Mouse (Mus musculus) frontal cortex, postnatal 25 days (tissue): Measurements from ENCODE around the gene Zfyve9.
"Not testable (repeated sequence)": the region's sequence is repeated elsewhere in the genome, so short reads cannot be mapped to it uniquely, and the experiment has no call there.

Experiments used
- DNase-seq, 2 experiments: peaks; one replicate each; pipeline ENCODE4 v3.0.0; 2022; ENCODE audit warnings: low spot score in 2 of 2

The Zfyve9 gene

GRCm38 (mm10) chr4:108724102-108724501 is 56.5 kb downstream of the Zfyve9 start:
- DNase-seq, result no peak

DNA sequence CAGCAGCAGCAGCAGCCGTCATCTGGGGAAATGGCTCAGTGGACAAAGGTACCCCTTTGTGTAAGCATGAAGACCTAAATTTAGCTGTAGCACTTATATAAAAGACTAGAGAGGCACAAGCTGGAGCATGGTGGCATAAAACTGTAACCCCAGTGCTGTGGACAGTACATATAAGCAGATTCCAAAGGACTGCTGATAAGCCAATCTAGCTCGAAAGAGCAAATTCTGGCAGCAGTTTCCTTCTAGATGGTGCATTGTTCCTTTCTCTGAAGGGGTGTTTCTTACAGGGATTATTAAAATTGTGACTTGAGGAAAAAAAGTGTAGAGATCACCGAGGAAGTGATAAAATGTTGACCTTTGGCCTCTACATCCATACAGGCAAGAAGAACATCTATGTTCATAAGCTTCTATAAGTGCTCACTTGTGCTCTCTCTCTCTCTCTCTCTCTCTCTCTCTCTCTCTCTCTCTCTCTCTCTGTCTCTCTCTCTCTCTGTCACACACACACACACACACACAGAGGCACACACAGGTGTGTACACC is 59.3 kb downstream of the Zfyve9 start:
- DNase-seq, result no peak

DNA sequence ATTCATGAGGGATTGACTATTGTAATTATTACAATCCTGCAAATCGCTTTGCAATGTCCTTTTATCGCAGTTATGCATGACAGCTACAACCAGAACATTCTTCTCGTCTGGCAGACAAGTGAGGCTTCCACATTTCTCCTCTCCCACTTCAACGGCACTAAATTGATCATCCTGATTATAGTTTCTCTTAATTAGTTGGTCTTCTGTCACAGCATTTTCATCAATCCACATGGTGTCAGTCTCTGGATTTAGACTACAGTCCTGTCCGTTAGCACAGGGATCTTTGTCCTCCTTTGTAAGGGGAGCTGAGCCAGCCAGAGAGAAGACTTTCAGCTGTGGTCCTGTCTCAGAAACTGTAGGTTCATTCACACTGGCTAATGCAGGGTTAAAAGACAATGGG is 61.2 kb downstream of the Zfyve9 start, which contains the start of gene 3110021N24Rik:
Gene 3110021N24Rik, plus strand, starts transcription at position 301 of the 400 bp plus-strand sequence.
- DNase-seq, result no peak

- DNase-seq, result no peak
Measured at GRCm38 (mm10) chr4:108708209-108708608, 72.4 kb downstream of the Zfyve9 start.

DNA sequence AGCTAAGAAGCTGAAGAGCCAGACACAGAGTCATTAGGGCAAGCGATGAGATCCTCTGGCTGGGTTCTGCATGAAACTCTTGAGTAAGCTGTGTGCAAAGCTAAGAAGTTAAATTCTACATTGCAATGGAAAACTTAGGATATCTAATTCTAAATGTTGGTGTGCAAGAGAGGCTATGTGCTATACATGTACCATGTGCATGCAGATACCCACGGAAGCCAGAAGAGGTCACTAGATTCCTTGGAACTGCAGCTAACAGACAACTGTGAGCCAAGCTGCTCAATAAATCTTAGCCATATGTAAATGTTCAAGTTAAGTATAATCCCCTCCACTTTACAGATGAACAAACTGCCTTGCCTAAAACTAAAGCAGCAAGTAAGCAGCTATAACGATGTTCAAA is 83.7 kb downstream of the Zfyve9 start:
- DNase-seq, result no peak

GRCm38 (mm10) chr4:108691469-108691868 is 89.1 kb downstream of the Zfyve9 start:
- no peak for DNase-seq

DNA sequence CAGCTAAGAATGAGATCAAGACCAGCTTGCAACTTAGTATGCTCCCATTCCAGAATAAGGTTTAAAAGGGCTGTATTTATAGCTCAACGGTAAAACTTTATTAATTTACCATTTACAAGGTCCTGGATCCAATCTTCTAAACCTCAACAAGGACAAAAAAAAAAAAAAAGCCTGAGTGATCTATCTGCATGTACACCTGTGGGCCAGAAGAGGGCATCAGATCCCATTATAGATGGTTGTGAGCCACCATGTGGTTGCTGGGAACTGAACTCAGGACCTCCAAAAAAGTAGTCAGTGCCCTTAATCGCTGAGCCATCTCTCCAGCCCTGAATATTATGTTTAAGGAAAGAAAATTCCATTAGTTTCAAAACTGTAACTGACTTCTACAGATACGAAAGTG is 90.1 kb downstream of the Zfyve9 start:
- DNase-seq, result no peak

GRCm38 (mm10) chr4:108687098-108687497 is 93.5 kb downstream of the Zfyve9 start:
- DNase-seq, result not testable (repeated sequence)

GRCm38 (mm10) chr4:108686156-108686555 is 94.4 kb downstream of the Zfyve9 start:
- DNase-seq, result no peak

DNA sequence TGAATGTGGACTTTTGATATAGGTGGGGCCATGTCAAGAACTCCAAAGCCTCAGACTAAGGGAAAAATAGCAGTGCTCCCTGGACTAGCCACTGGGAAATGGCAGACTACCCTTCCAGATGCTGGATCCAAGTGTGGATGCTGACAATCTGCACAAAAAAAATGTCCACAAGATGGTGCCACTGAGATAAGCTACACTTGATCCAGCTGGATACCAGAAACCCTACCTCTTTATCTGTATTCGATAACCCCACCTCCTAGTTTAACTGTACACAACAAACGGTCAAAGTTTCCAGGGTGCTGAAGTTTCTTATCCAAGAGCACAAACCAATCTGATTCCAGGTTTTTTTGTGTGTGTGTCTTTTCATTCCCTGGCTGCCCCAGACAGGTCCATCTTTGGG is 116.2 kb downstream of the Zfyve9 start:
- DNase-seq, result no peak

GRCm38 (mm10) chr4:108638752-108639151 is 141.8 kb downstream of the Zfyve9 start:
- no peak for DNase-seq

DNA sequence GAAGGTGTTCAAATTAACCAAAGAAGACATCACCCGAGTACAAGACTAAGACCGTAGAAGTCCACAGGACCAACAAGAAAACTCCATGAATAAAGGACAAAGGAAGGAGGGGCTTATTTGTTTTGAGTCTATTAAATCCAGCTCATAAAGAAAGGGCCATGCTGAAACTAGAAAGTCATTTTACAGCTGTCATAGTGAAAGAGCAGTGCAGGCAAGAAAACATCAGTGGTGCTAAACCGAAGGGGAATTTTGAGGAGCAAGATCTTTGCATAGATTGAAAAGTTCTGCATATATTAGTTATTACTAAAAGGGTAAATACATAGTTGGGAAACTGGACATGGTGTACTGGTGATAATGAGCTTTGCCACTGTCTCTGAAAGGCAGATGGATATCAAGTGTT is 142.9 kb downstream of the Zfyve9 start:
- no peak for DNase-seq

DNA sequence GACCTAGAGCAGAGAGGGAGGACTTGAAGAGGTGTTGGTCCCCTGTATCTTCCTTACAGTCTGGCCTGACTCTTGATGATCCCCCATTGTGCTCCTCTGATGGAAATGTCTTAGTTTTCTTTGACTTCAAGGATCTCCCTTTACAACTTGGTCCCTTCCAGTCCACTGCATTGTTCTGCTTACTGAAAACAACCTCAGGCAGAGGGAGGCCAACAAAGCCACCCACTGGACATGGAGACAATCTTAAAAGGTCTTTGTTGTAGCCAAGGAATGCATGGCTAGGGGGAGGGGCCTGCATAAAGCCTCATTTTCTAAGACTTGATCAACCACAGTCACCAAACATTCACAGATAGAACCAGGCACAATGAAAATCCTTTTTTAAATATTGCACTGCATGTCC is 145.5 kb downstream of the Zfyve9 start:
- no peak for DNase-seq

DNA sequence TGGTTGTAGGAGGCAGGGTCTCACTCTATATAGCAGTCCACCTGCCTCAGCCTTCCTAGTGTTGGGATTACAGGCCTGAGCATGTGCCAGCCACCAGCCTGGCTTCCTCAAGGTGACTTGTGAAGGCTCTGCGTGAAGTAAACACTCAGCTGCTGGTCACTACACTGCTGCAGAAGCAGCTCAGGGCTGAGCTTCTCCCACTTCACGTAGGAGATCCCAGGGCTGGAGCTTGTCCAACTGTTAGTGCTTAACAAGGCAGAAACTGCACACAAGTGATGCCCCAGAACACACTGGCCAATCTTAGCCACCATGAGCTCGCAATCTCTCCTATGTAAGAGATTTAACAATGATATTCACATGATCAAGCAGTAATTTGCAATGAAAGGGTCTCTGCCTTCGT is 145.9 kb downstream of the Zfyve9 start:
- DNase-seq, result no peak

DNA sequence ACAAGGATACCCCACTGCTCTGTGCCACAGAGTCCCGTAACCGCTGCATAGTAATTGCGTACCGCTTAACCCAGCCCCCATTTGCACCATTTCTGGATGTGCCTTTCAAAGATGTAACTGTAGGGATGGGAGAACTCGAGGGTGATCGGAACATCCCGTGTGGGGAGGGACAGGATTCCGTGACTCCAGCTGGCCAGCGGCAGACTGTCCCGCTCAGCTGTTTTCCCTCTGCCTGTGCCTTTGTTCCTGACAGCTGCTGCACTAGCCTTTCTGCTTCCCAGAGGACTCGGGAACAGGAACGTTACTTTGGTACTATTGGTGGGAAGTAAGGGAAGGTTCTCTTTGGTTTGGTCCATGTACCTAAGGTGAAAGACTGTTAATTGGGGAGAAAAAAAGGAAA is 146.9 kb downstream of the Zfyve9 start:
- no peak for DNase-seq

GRCm38 (mm10) chr4:108631616-108632015 is 149.0 kb downstream of the Zfyve9 start:
- DNase-seq, result no peak

DNA sequence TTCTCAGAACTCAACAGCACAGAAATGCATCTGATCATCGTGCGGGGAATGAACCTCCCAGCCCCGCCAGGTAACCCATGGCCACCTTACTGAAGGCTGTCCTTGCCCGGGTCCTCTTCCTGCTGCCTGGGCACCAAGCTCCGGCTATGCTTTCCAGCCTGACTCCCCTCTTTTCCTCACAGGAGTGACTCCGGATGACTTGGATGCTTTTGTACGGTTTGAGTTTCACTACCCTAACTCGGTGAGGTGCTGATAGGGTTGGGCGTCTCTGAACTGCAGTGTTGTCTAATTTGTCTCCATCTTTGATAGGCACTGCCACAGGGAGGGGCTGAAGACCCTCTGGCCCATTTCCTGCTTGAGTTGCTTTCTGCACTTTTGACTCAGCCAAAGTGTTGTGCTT is 150.5 kb downstream of the Zfyve9 start:
- no peak for DNase-seq

DNA sequence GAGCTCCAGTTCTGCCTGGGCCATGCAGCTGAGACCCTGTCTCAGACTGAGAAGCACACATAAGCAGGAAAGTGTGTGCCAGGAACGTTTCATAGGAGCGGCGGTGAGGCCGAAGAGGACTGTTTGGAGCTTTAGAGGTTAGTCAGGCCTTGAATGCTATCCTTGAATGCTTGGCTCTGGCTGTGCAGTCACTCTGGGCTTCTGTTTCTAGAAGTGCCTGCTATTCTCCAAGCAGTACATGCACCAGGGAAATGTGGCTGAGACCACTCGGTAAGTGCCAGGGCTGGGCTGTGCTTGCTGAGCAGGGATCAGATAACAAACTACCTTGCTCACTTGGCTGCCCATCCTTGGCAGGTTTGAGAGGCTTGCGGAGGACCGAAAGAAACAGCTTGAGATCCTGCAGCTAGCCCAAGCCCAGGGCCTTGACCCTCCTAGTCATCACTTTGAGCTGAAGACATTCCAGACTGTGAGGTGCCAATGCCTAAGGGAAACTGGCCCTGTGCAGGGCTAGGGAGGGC is 151.2 kb downstream of the Zfyve9 start:
- DNase-seq, result no peak

GRCm38 (mm10) chr4:108627066-108627465 is 153.5 kb downstream of the Zfyve9 start:
- DNase-seq, result no peak

- DNase-seq, result no peak
Measured at GRCm38 (mm10) chr4:108621504-108621903, 159.1 kb downstream of the Zfyve9 start.

DNA sequence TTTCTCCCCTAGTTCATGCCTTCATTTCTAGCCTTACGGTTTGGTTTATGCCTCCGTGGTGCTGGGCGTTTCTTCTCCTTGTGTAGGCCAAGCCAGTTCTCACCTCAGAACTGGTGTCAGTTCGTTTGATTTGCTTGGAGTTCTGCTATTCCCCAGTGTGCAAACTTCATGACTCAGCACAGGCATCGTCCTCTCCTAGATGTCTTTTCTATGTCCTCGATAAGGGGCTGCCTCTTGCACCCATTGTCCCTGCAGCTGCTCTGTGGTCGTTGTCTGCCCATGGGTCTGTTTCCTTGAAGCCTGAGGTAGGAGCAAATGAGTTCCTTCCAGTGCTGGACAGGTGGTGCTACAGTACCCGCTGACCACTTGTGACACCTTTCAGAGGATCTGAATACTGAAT is 160.1 kb downstream of the Zfyve9 start:
- DNase-seq, result no peak

- DNase-seq, result peak; percentile 76 to 79
Measured at GRCm38 (mm10) chr4:108619587-108620341, 160.8 kb downstream of the Zfyve9 start, which contains the start of gene Cc2d1b. Gene Cc2d1b (plus strand): TSS chr4:108619940.

DNA sequence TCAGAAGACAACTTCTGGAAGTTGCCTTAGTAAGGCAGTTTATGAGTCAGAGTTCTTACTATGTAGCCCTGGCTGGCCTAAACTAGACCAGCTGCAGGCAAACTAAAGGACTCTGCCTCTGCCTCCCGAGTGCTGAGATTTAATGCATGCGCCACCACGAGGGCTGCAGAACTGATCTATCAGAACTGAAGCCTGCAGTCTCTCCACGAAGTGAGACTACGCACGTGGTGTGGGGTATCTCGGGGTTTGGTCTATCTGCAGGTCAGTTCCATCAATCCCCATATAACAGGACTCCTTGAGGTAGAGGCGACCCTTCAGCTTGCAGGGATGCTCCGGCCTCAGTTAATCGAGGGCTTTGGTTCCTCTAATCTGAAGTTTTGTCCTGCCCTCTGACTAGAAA is 161.4 kb downstream of the Zfyve9 start:
- peak in 1 of 2 experiments; percentile 37 for DNase-seq
